Mouse (Mus musculus) leukemia stem cell, adult 10-12 weeks (primary cell): ENCODE measurements around the gene Nkx1-2. TPM values are rescaled to one million over a fixed set of nuclear protein-coding genes. Genes with fewer than 3 reads are reported as not detected.

Source experiments
- polyA plus RNA-seq: library from polyadenylated mRNA; stranded (reverse); fragments of >175 nt; gene quantifications from 2 replicates; pipeline ENCODE4 v1.2.3, GENCODE M21; 2012; ENCODE audit warnings: low replicate concordance

Gene Nkx1-2
- polyA plus RNA-seq = 0.54 and 1.1 TPM in 2 replicates

GRCm38 (mm10) chr7:132599071-132599975, at the start of gene Nkx1-2:
Gene Nkx1-2 (minus strand): TSS chr7:132599637.

GRCm38 (mm10) chr7:132610468-132611318, 11.3 kb upstream of the Nkx1-2 start, which contains the start of gene Lhpp:
Gene Lhpp (plus strand): TSS chr7:132610638.

GRCm38 (mm10) chr7:132576116-132576650, 23.3 kb downstream of the Nkx1-2 start, which contains the start of gene Oat:
Gene Oat (minus strand): TSS chr7:132576398.

Other genes starting within 250 kb of the Nkx1-2 start
- 0.68 and 4.1 TPM in 2 replicates for gene Oat, start 23.2 kb downstream of the Nkx1-2 start, polyA plus RNA-seq
- 1.4 and 6.5 TPM in 2 replicates for gene Lhpp, start 11.0 kb upstream of the Nkx1-2 start, polyA plus RNA-seq
- 164 and 175 TPM in 2 replicates for gene Fam53b, start 214.2 kb upstream of the Nkx1-2 start, polyA plus RNA-seq